Mouse (Mus musculus) liver, adult 2 months (tissue): ENCODE data around the gene Myo1d.

ENCODE experiments used
- CTCF ChIP-seq: fragments of 200-500 bp; IDR thresholded peaks from 2 replicates; pipeline ENCODE4 v1.5.1; 2011; ENCODE audit warnings: low read depth, low read length, control low read depth
- POLR2A ChIP-seq: fragments of 200-500 bp; IDR thresholded peaks from 2 replicates; pipeline ENCODE4 v1.6.1; 2011; ENCODE audit warnings: low read length, control low read depth; ENCODE audit not compliant: insufficient read depth; ENCODE audit errors: extremely low read depth

DNA sequence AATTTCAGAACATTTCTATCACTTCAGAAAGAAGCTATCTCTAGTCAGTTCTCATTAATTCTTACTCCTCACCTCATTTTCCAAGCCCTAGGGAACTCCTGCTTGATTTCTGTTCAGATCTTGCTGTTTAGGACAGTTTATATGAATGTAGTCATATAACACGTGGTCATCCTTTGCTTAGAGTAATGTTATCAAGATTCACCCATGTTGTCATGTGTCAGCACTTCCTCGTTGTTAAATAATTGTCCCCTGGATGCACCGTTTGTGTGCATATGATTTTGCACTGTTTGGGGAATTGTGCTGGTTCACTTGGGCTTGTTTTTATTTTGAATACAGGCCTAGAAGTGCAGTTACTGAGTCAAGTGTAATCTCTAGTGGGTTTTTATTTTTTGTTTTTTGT, 327.6 kb downstream of the Myo1d start:
- TF ChIP-seq CTCF (no peak), POLR2A (no peak)
